Mouse (Mus musculus) ES-E14 (cell line): ENCODE data around the gene Syngr2. TPM values are rescaled to one million over a fixed set of nuclear protein-coding genes. Genes with fewer than 3 reads are reported as not detected.
A peak's percentile ranks its signal among the peaks of the same experiment; 100 is the strongest.
"Not testable (repeated sequence)": the region's sequence is repeated elsewhere in the genome, so short reads cannot be mapped to it uniquely, and the experiment has no call there.

Experiments used
- DNase-seq: peaks from one replicate; pipeline ENCODE4 v3.0.0-alpha.2; 2013; ENCODE audit warnings: low read depth, low spot score
- H3K27ac ChIP-seq: 2 replicates; pipeline ENCODE4 v1.5.1; 2012; ENCODE audit warnings: low read depth, mild to moderate bottlenecking, low read length, moderate library complexity, mixed read lengths; ENCODE audit not compliant: poor library complexity, insufficient read depth, severe bottlenecking
- H3K36me3 ChIP-seq: 2 replicates; pipeline ENCODE4 v1.6.1; 2012; ENCODE audit warnings: mild to moderate bottlenecking, low read length, moderate library complexity, mixed read lengths; ENCODE audit not compliant: control insufficient read depth, poor library complexity, insufficient read depth, severe bottlenecking
- H3K4me1 ChIP-seq, 2 experiments: fragments of 150-350 bp in 1 of 2; sonication (generic) in 1 of 2; 2 replicates each; pipeline ENCODE4 v1.6.1; 2012; ENCODE audit warnings: low read length in 2 of 2, mild to moderate bottlenecking in 1 of 2, mixed read lengths in 1 of 2; ENCODE audit not compliant: control insufficient read depth in 2 of 2, insufficient read depth in 2 of 2, poor library complexity in 1 of 2
- H3K4me3 ChIP-seq, 2 experiments: fragments of 150-350 bp in 1 of 2; sonication (generic) in 1 of 2; 2 replicates each; pipeline ENCODE4 v1.5.1; 2012; ENCODE audit warnings: low read length in 2 of 2, low read depth in 1 of 2, mild to moderate bottlenecking in 1 of 2, mixed read lengths in 1 of 2; ENCODE audit not compliant: insufficient read depth in 1 of 2, poor library complexity in 1 of 2, severe bottlenecking in 1 of 2
- H3K9ac ChIP-seq: 2 replicates; pipeline ENCODE4 v1.6.1; 2012; ENCODE audit warnings: low read depth, mild to moderate bottlenecking, low read length, mixed read lengths; ENCODE audit not compliant: poor library complexity, insufficient read depth, severe bottlenecking
- H3K9me3 ChIP-seq: fragments of 150-350 bp; sonication (generic); 2 replicates; pipeline ENCODE4 v1.6.1; 2012; ENCODE audit warnings: low read depth, mild to moderate bottlenecking, low read length; ENCODE audit not compliant: control insufficient read depth, insufficient read depth
- CHD2 ChIP-seq: IDR thresholded peaks from 2 replicates; pipeline ENCODE4 v1.6.1; 2014; ENCODE audit warnings: mild to moderate bottlenecking, low read depth, low read length, inconsistent platforms
- HCFC1 ChIP-seq: IDR thresholded peaks from 2 replicates; pipeline ENCODE4 v1.6.1; 2012; ENCODE audit warnings: low read length, inconsistent platforms, borderline replicate concordance; ENCODE audit not compliant: insufficient read depth
- MAFK ChIP-seq: IDR thresholded peaks from 2 replicates; pipeline ENCODE4 v1.6.1; 2014; ENCODE audit warnings: mild to moderate bottlenecking, low read depth, low read length, inconsistent platforms; ENCODE audit not compliant: insufficient read depth
- ZC3H11A ChIP-seq: IDR thresholded peaks from 2 replicates; pipeline ENCODE4 v1.6.1; 2012; ENCODE audit warnings: low read depth, mild to moderate bottlenecking, inconsistent platforms, low read length, borderline replicate concordance
- ZNF384 ChIP-seq: IDR thresholded peaks from 2 replicates; pipeline ENCODE4 v1.6.1; 2012; ENCODE audit warnings: low read depth, low read length, inconsistent platforms
- in situ Hi-C, 2 experiments: fragments of 600-800 bp; cut with MboI; formaldehyde crosslinking; loops; one replicate each; pipeline ENCODE4 v1.15.1; 2025; ENCODE audit warnings: low sequenced_read_pairs in 2 of 2, inconsistent platforms in 1 of 2; ENCODE audit not compliant: unreplicated experiment in 2 of 2
- total RNA-seq: library from RNA; depleted of rRNA; stranded (reverse); fragments of 300-350 nt; gene quantifications from 2 replicates; pipeline ENCODE4 v1.2.3, GENCODE M21; 2012

Syngr2 gene
- total RNA-seq, 1 experiment: 69.6 TPM

DNA sequence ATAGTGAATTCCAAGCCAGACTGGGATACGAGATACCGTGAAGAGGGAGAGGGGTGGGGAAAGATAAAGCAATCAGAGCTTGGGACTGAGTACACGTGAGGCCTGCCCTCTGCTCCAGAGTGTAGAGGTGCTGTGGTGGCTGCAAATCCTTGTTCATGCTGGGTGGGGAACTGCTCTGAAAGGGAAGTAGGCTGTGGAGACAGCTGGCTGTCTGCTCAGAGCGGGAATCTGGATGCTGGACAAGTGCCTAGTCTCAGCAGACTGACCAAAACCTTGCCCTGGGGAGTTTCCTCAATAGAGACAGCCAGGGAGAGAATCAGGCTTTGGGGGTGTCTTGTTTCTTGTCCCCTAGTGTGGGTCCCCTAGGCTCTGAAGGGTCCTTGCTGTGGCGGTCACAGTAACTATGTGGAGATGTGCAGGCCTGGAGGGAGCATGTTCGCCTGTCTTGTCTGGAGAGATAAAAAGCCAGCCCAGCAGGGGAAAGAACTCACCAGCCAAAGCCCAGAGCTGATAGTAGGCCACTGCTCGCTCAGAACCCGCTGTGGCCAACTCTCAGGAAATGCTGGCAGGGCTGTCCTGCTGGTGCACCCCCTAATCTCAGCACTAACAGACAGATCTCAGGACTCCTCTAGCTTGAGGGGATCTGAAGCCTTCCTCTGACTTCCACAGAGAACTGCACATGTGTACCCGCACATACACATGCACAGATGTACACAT is 19.6 kb downstream of the Syngr2 start:
- peaks cover 7 to 16% of the 10 kb centered on the region in 2 experiments for H3K4me1 ChIP-seq
- TF ChIP-seq ZC3H11A (no peak), HCFC1 (no peak), ZNF384 (no peak)
- H3K9me3 ChIP-seq: no peaks in the 10 kb centered on the region
- H3K27ac ChIP-seq: no peak overlapping the region
- no peak for DNase-seq
- H3K36me3 ChIP-seq: no peaks in the 10 kb centered on the region
- no peak overlapping the region for H3K4me3 ChIP-seq
- in situ Hi-C loops: no loop called here
- peak overlapping the region; percentile 14; the same call in 1 of the 2 replicates for H3K9ac ChIP-seq

GRCm38 (mm10) chr11:117829671-117830215 is 20.3 kb downstream of the Syngr2 start:
- no peaks in the 10 kb centered on the region for H3K9me3 ChIP-seq
- TF ChIP-seq CHD2 (no peak), ZNF384 (no peak), ZC3H11A (no peak)
- no peaks in the 10 kb centered on the region for H3K36me3 ChIP-seq
- DNase-seq: no peak
- H3K4me3 ChIP-seq: no peak overlapping the region
- in situ Hi-C loops: no loop called here
- H3K4me1 ChIP-seq: peaks cover 7 to 13% of the 10 kb centered on the region in 2 experiments
- no peak overlapping the region for H3K27ac ChIP-seq
- no peak overlapping the region for H3K9ac ChIP-seq

- Histone ChIP-seq H3K4me3 (no peak overlapping the region), H3K36me3 (no peaks in the 10 kb centered on the region), H3K9me3 (no peaks in the 10 kb centered on the region), H3K27ac (no peak overlapping the region), H3K4me1 (peaks cover 7 to 13% of the 10 kb centered on the region in 2 experiments), H3K9ac (no peak overlapping the region)
- in situ Hi-C loops: no loop called here
- TF ChIP-seq ZC3H11A (no peak), HCFC1 (no peak), CHD2 (no peak), MAFK (no peak), ZNF384 (no peak)
- no peak for DNase-seq
These were observed 20.9 kb downstream of the Syngr2 start for GRCm38 (mm10) chr11:117830401-117830800.

- TF ChIP-seq MAFK (no peak), HCFC1 (0 out of 2 replicates have a peak, but pooled peaks have one; percentile 21), ZC3H11A (0 out of 2 replicates have a peak, but pooled peaks have one; percentile 6)
- H3K27ac ChIP-seq: no peak overlapping the region
- H3K9me3 ChIP-seq: no peaks in the 10 kb centered on the region
- no peaks in the 10 kb centered on the region for H3K36me3 ChIP-seq
- in situ Hi-C loops: no loop called here
- peaks cover 8 to 21% of the 10 kb centered on the region in 2 experiments for H3K4me1 ChIP-seq
- H3K9ac ChIP-seq: peak overlapping the region; percentile 46
- DNase-seq: peak; percentile 97
- H3K4me3 ChIP-seq: peak overlapping the region; percentile 62 to 74
These were observed 22.9 kb downstream of the Syngr2 start for GRCm38 (mm10) chr11:117832086-117832969.

DNA sequence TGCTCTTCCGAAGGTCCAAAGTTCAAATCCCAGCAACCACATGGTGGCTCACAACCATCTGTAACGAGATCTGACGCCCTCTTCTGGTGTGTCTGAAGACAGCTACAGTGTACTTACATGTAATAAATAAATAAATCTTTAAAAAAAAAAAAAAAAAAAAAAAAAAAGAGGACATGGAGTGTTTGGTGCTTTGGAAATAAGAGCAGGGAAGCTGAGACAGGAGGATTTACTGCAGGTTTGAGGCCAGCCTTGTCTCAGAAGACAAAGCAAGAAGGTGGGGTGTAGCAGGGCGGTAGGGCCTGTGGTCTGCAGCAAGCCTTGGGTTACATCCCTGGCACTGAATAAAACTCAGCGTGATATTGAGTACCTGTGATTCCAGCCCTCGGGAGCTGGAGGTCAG is 24.0 kb downstream of the Syngr2 start:
- H3K9ac ChIP-seq, H3K9me3 ChIP-seq, H3K36me3 ChIP-seq, H3K4me3 ChIP-seq, H3K27ac ChIP-seq, in situ Hi-C loops, DNase-seq: not testable (repeated sequence)
- H3K4me1 ChIP-seq: peaks cover 8 to 18% of the 10 kb centered on the region in 2 experiments
